Mouse (Mus musculus): ENCODE results near the gene Cracr2b. TPM values are rescaled to one million over a fixed set of nuclear protein-coding genes. Genes with fewer than 3 reads are reported as not detected.

Gene Cracr2b
- total and polyA plus RNA-seq, 2 experiments from 2014 or later: 23.9 to 134 TPM

DNA sequence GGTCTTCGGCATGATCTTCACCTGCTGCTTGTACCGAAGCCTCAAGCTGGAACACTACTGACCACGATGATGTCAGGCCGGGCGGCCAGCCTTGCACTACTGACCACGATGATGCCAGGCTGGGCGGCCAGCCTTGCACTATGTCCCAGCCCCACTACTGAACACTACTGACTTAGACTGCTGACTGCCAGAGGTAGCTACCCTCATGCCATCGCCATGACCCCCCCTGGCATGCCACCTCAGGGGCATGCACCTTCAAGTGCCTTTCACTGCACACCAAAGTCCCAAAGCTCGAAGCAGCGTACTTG is 9.7 kb downstream of the Cracr2b start:
- TF ChIP-seq CTCF (IDR thresholded peaks at IDR 0.05; ENCODE audit: low read depth) (no peak), EP300 (IDR thresholded peaks at IDR 0.05; ENCODE audit: low read depth) (no peak)
- H3K9me3 ChIP-seq (replicated peaks; ENCODE audit: control insufficient read depth, low read length): no peaks in the 10 kb centered on the region
- peaks cover 32% of the 10 kb centered on the region for H3K36me3 ChIP-seq (replicated peaks; ENCODE audit: control insufficient read depth, insufficient read depth, low read length)
- 91% methylated on average over 10 of the region's 10 CpGs for WGBS
- no peak overlapping the region for H3K9ac ChIP-seq (replicated peaks; ENCODE audit: low read depth, low read length)
- DNase-seq (ENCODE audit: low spot score) (no peak), ATAC-seq (ENCODE audit: insufficient read depth, low read depth) (no peak)
- no peak overlapping the region for H3K4me2 ChIP-seq (ENCODE audit: low read depth, low read length)
- peak overlapping the region; percentile 97; the same call in 1 of the 2 replicates for H3K27ac ChIP-seq (ENCODE audit: low read depth)
- H3K4me1 ChIP-seq (ENCODE audit: control insufficient read depth, insufficient read depth): peaks cover 33% of the 10 kb centered on the region
- H3K4me3 ChIP-seq (ENCODE audit: low read depth, low read length): no peak overlapping the region
- no peaks in the 10 kb centered on the region for H3K27me3 ChIP-seq (ENCODE audit: control insufficient read depth, insufficient read depth, low read length)

DNA sequence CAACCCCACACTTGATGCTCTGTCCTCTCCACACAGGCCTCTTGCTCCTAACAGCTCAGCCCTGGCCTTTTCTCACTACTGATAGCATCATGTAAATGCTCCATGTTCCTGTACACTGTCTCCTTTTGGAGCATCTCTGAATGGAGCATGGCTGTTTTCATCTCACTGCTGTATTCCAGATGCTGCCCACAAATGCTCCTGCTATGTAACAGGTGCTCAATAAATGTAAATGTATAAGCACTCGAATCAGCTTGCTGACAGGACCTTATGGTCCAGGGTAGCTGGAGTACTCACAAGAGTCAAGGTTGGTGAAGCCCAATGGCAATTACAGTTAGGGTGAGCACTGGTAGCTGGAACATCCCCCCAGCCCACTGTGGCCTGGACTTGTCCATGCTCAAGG is 10.3 kb downstream of the Cracr2b start:
- TF ChIP-seq CTCF (IDR thresholded peaks at IDR 0.05; ENCODE audit: low read depth) (no peak), EP300 (IDR thresholded peaks at IDR 0.05; ENCODE audit: low read depth) (no peak)
- Histone ChIP-seq H3K9ac (replicated peaks; ENCODE audit: low read depth, low read length) (no peak overlapping the region), H3K4me1 (ENCODE audit: control insufficient read depth, insufficient read depth) (peaks cover 40% of the 10 kb centered on the region), H3K27ac (ENCODE audit: low read depth) (no peak overlapping the region), H3K27me3 (ENCODE audit: control insufficient read depth, insufficient read depth, low read length) (no peaks in the 10 kb centered on the region), H3K4me3 (ENCODE audit: low read depth, low read length) (no peak overlapping the region), H3K4me2 (ENCODE audit: low read depth, low read length) (no peak overlapping the region), H3K36me3 (replicated peaks; ENCODE audit: control insufficient read depth, insufficient read depth, low read length) (peaks cover 32% of the 10 kb centered on the region), H3K9me3 (replicated peaks; ENCODE audit: control insufficient read depth, low read length) (no peaks in the 10 kb centered on the region)
- no peak for DNase-seq (ENCODE audit: low spot score)
- ATAC-seq (ENCODE audit: insufficient read depth, low read depth): no peak
- WGBS: 89% methylated on average over 1 of the region's 1 CpGs

DNA sequence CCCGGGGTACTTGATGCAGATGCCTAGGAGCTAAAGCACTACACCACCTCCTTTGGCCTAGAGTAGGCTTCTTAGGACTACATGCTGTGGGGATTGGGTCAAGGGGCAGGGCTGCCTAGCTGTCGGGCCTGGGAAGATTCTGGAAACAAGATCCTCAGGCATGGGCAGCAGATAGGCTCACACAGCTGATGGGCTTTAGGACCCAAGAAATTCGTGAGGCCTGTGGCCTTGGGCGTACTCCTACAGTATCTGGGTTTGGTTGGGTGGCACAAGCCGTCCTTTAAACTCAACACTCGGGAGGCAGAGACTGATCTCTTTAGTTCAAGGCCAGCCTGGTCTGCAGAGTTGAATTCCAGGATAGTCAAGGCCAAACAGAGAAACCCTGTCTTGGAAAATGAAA is 11.3 kb downstream of the Cracr2b start:
- ATAC-seq (ENCODE audit: insufficient read depth, low read depth): no peak
- H3K4me1 ChIP-seq (ENCODE audit: control insufficient read depth, insufficient read depth): peaks cover 40% of the 10 kb centered on the region

DNA sequence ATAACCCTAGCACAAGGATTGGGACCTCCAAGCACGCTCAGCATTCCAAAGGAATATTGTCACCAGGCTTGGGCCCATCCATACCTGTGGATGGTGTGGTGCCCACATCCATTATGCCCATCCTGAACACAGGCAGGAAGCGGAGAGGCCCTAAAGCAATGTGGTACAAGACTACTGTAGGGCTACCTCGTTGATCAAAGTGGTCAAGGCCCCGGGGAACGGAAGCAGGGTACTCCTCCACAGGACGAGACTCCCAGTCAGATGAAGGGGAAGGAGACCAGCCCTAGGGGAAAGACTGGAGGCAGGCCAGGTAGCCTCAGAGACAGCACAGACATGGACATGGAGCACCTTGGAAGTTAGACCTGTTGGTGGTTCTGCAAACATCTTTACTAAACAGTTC is 11.9 kb downstream of the Cracr2b start:
- Histone ChIP-seq H3K9me3 (replicated peaks; ENCODE audit: control insufficient read depth, low read length) (no peaks in the 10 kb centered on the region), H3K27me3 (ENCODE audit: control insufficient read depth, insufficient read depth, low read length) (no peaks in the 10 kb centered on the region), H3K27ac (ENCODE audit: low read depth) (no peak overlapping the region), H3K4me1 (ENCODE audit: control insufficient read depth, insufficient read depth) (peaks cover 45% of the 10 kb centered on the region), H3K4me3 (ENCODE audit: low read depth, low read length) (no peak overlapping the region), H3K9ac (replicated peaks; ENCODE audit: low read depth, low read length) (no peak overlapping the region), H3K4me2 (ENCODE audit: low read depth, low read length) (no peak overlapping the region), H3K36me3 (replicated peaks; ENCODE audit: control insufficient read depth, insufficient read depth, low read length) (peaks cover 32% of the 10 kb centered on the region)
- no peak for DNase-seq (ENCODE audit: low spot score)
- WGBS: 82% methylated on average over 6 of the region's 6 CpGs
- TF ChIP-seq CTCF (IDR thresholded peaks at IDR 0.05; ENCODE audit: low read depth) (no peak), EP300 (IDR thresholded peaks at IDR 0.05; ENCODE audit: low read depth) (no peak)
- no peak for ATAC-seq (ENCODE audit: insufficient read depth, low read depth)

More for the DNA sequence above, 11.3 kb downstream of the Cracr2b start:
- no peak overlapping the region for H3K4me3 ChIP-seq (ENCODE audit: low read depth, low read length)
- TF ChIP-seq EP300 (IDR thresholded peaks at IDR 0.05; ENCODE audit: low read depth) (no peak), CTCF (IDR thresholded peaks at IDR 0.05; ENCODE audit: low read depth) (no peak)
- WGBS: 79% methylated on average over 6 of the region's 6 CpGs
- no peak for DNase-seq (ENCODE audit: low spot score)
- H3K4me2 ChIP-seq (ENCODE audit: low read depth, low read length): no peak overlapping the region
- no peak overlapping the region for H3K9ac ChIP-seq (replicated peaks; ENCODE audit: low read depth, low read length)
- H3K36me3 ChIP-seq (replicated peaks; ENCODE audit: control insufficient read depth, insufficient read depth, low read length): peaks cover 32% of the 10 kb centered on the region
- no peaks in the 10 kb centered on the region for H3K27me3 ChIP-seq (ENCODE audit: control insufficient read depth, insufficient read depth, low read length)
- H3K9me3 ChIP-seq (replicated peaks; ENCODE audit: control insufficient read depth, low read length): no peaks in the 10 kb centered on the region
- H3K27ac ChIP-seq (ENCODE audit: low read depth): no peak overlapping the region

DNA sequence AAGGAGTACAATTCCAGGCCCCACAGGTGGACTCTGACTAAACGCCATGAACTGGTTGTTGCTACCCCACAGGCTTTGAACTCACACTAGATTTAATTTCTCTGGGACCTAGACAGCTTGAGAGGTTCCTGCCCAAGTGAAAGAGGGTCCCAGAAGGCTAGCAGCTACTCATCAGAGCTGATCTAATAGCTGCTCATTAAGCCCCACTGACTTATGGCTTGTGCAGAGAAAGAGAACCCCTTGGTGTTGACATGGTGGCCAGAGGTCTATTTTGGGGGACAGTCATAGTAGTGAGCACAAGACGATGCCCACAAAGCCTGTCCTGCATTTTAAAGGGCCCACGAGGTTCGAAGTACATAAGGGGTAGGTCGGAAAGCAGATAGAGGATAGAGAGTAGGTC is 13.3 kb downstream of the Cracr2b start:
- H3K27ac ChIP-seq (ENCODE audit: low read depth): no peak overlapping the region
- 5% methylated on average over 5 of the region's 5 CpGs for WGBS

More for the DNA sequence above, 13.3 kb downstream of the Cracr2b start:
- peaks cover 48% of the 10 kb centered on the region for H3K4me1 ChIP-seq (ENCODE audit: control insufficient read depth, insufficient read depth)
- no peak for ATAC-seq (ENCODE audit: insufficient read depth, low read depth)
- peak overlapping the region; percentile 93 for H3K4me2 ChIP-seq (ENCODE audit: low read depth, low read length)
- no peak for TF ChIP-seq CTCF (IDR thresholded peaks at IDR 0.05; ENCODE audit: low read depth)
- TF ChIP-seq EP300 (IDR thresholded peaks at IDR 0.05; ENCODE audit: low read depth): no peak
- no peak for DNase-seq (ENCODE audit: low spot score)
- H3K9me3 ChIP-seq (replicated peaks; ENCODE audit: control insufficient read depth, low read length): no peaks in the 10 kb centered on the region
- peaks cover 32% of the 10 kb centered on the region for H3K36me3 ChIP-seq (replicated peaks; ENCODE audit: control insufficient read depth, insufficient read depth, low read length)
- H3K27me3 ChIP-seq (ENCODE audit: control insufficient read depth, insufficient read depth, low read length): no peaks in the 10 kb centered on the region
- H3K9ac ChIP-seq (replicated peaks; ENCODE audit: low read depth, low read length): peak overlapping the region; percentile 80
- peak overlapping the region; percentile 69 for H3K4me3 ChIP-seq (ENCODE audit: low read depth, low read length)
